Mouse (Mus musculus) hindbrain, embryonic 15.5 days (tissue): ENCODE measurements at regions not wholly inside any gene's neighbourhood (a gene's known extent, or its start where the extent isn't known, plus 50 kb on each side); places are given as distances from the start of the nearest gene placed in this dataset.

Experiments used
- ATAC-seq: fragments of 200-750 bp; cut with Nextera tagmentation; 2 replicates; pipeline ENCODE4 v1.8.0; 2017; ENCODE audit warnings: low read depth, moderate number of reproducible peaks, moderate TSS enrichment; ENCODE audit not compliant: low FRiP score
- H3K27ac ChIP-seq: fragments of 300-500 bp; sonication (generic); replicated peaks from 2 replicates; pipeline ENCODE4 v1.5.1; 2015; ENCODE audit warnings: mild to moderate bottlenecking, inconsistent platforms
- H3K27me3 ChIP-seq: fragments of 300-500 bp; sonication (generic); 2 replicates; pipeline ENCODE4 v1.6.1; 2015; ENCODE audit warnings: control low read depth, inconsistent platforms
- H3K36me3 ChIP-seq: fragments of 300-500 bp; sonication (generic); 2 replicates; pipeline ENCODE4 v1.6.1; 2015; ENCODE audit warnings: control low read depth, inconsistent platforms
- H3K4me1 ChIP-seq: fragments of 300-500 bp; sonication (generic); replicated peaks from 2 replicates; pipeline ENCODE4 v1.6.1; 2015; ENCODE audit warnings: control low read depth, inconsistent platforms
- H3K4me2 ChIP-seq: fragments of 300-500 bp; sonication (generic); 2 replicates; pipeline ENCODE4 v1.6.1; 2015; ENCODE audit warnings: moderate library complexity, mild to moderate bottlenecking, inconsistent platforms
- H3K4me3 ChIP-seq: fragments of 300-500 bp; sonication (generic); 2 replicates; pipeline ENCODE4 v1.5.1; 2015; ENCODE audit warnings: mild to moderate bottlenecking, inconsistent platforms
- H3K9ac ChIP-seq: fragments of 300-500 bp; sonication (generic); 2 replicates; pipeline ENCODE4 v1.6.1; 2015; ENCODE audit warnings: inconsistent platforms
- H3K9me3 ChIP-seq: fragments of 300-500 bp; sonication (generic); 2 replicates; pipeline ENCODE4 v1.6.1; 2016; ENCODE audit warnings: control low read depth, inconsistent platforms
- WGBS: fragments of 180-500 bp; shearing (Covaris S2); methylation state at CpG from one replicate; pipeline ENCODE4 v1.1.7; 2015; 5-methylcytosine and 5-hydroxymethylcytosine counted together

GRCm38 (mm10) chr1:194310373-194310772 lies 307.6 kb upstream of the Plxna2 start:
- no peaks in the 10 kb centered on the region for H3K9me3 ChIP-seq
- H3K9ac ChIP-seq, result no peak overlapping the region
- no peaks in the 10 kb centered on the region for H3K4me1 ChIP-seq
- WGBS, result 12% methylated on average over 2 of the region's 2 CpGs
- no peak overlapping the region for H3K27ac ChIP-seq
- no peaks in the 10 kb centered on the region for H3K27me3 ChIP-seq
- no peak overlapping the region for H3K4me2 ChIP-seq
- no peaks in the 10 kb centered on the region for H3K36me3 ChIP-seq
- ATAC-seq, result peak; percentile 45; the same call in 1 of the 2 replicates
- no peak overlapping the region for H3K4me3 ChIP-seq

GRCm38 (mm10) chr1:194308648-194309047 lies 309.4 kb upstream of the Plxna2 start:
- Histone ChIP-seq H3K4me3 (no peak overlapping the region), H3K27me3 (no peaks in the 10 kb centered on the region), H3K9ac (no peak overlapping the region), H3K4me1 (no peaks in the 10 kb centered on the region), H3K27ac (no peak overlapping the region), H3K9me3 (no peaks in the 10 kb centered on the region), H3K36me3 (no peaks in the 10 kb centered on the region), H3K4me2 (no peak overlapping the region)
- no peak for ATAC-seq
- 70% methylated on average over 3 of the region's 3 CpGs for WGBS

DNA sequence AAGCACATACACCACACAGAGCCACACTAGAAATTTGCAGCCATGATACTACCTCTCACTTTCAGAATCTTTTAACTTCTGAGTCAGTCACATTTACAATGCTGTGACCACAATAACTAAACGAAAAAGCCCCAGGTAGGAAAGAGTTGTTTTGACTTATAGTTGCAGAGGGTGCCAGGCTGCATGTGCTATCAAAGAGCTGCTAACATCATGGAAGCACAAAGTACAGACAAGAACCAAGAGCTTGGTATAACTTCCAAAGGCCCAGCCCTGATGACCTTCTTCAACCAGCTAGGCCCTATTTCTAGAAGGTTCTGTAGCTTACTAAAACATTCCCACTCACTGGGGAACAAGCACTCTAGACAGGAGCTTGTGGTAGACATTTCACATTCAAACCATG lies 314.1 kb upstream of the Plxna2 start:
- 65% methylated on average over 1 of the region's 1 CpGs for WGBS
- Histone ChIP-seq H3K4me1 (no peaks in the 10 kb centered on the region), H3K27ac (no peak overlapping the region), H3K27me3 (no peaks in the 10 kb centered on the region), H3K4me3 (no peak overlapping the region), H3K9ac (no peak overlapping the region), H3K9me3 (no peaks in the 10 kb centered on the region), H3K4me2 (no peak overlapping the region), H3K36me3 (no peaks in the 10 kb centered on the region)
- no peak for ATAC-seq

- Histone ChIP-seq H3K4me2 (no peak overlapping the region), H3K9ac (no peak overlapping the region), H3K9me3 (no peaks in the 10 kb centered on the region), H3K36me3 (no peaks in the 10 kb centered on the region), H3K4me1 (no peaks in the 10 kb centered on the region), H3K27me3 (no peaks in the 10 kb centered on the region), H3K27ac (no peak overlapping the region), H3K4me3 (no peak overlapping the region)
- ATAC-seq, result no peak
- 70% methylated on average over 1 of the region's 1 CpGs for WGBS
Observed at GRCm38 (mm10) chr1:194302775-194303174, 315.2 kb upstream of the Plxna2 start.

GRCm38 (mm10) chr1:194281941-194282340 lies 336.1 kb upstream of the Plxna2 start:
- Histone ChIP-seq H3K27me3 (no peaks in the 10 kb centered on the region), H3K9me3 (no peaks in the 10 kb centered on the region), H3K36me3 (no peaks in the 10 kb centered on the region), H3K4me2 (no peak overlapping the region), H3K4me3 (no peak overlapping the region), H3K9ac (no peak overlapping the region), H3K27ac (no peak overlapping the region), H3K4me1 (no peaks in the 10 kb centered on the region)
- 43% methylated on average over 3 of the region's 3 CpGs for WGBS
- no peak for ATAC-seq

- Histone ChIP-seq H3K27me3 (no peaks in the 10 kb centered on the region), H3K27ac (no peak overlapping the region), H3K4me3 (no peak overlapping the region), H3K9ac (no peak overlapping the region), H3K4me2 (no peak overlapping the region), H3K4me1 (no peaks in the 10 kb centered on the region), H3K36me3 (no peaks in the 10 kb centered on the region), H3K9me3 (no peaks in the 10 kb centered on the region)
- ATAC-seq, result no peak
Observed at GRCm38 (mm10) chr1:194268028-194268427, 350.0 kb upstream of the Plxna2 start.

DNA sequence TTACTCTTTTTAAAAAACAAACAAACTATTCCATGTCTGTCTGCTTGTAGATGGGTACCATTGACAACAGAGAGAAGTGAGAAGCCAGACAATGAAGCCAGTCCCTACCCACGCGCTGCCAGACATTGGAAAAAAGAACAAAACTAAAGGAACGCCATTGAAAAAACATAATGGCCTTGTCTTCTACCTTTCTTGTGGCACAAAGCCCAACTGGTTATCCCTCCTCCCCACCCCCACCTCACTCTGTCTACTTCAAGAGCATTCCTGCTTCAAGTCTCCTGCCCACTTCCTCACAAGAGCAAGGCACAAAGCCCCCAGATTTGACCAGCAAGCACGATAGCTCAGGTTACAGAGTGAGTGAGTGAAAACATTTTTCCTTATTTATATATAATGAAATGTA lies 355.6 kb upstream of the Plxna2 start:
- Histone ChIP-seq H3K9ac (no peak overlapping the region), H3K36me3 (no peaks in the 10 kb centered on the region), H3K9me3 (no peaks in the 10 kb centered on the region), H3K4me2 (no peak overlapping the region), H3K27me3 (no peaks in the 10 kb centered on the region), H3K4me3 (no peak overlapping the region), H3K4me1 (no peaks in the 10 kb centered on the region), H3K27ac (no peak overlapping the region)
- no peak for ATAC-seq
- 16% methylated on average over 4 of the region's 4 CpGs for WGBS

DNA sequence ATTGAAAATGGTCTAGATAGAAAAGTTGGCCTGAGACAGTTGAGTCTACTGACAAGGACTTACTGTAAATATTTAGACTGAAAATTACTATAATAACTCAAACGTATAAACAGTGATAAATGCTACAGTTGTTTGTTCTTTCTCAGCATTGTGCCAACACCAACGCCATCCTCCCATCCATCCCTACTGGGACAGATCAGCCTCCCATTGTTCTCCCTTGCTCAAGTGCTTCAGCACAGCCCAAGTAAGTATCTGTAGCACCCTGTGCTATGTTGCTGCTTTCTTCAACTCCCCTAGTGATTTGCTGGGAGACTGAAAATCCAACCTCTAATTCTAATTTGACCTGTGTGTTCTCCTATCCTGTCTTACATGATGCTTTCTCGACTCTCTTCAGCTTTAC lies 358.1 kb upstream of the Plxna2 start:
- Histone ChIP-seq H3K9me3 (no peaks in the 10 kb centered on the region), H3K27me3 (no peaks in the 10 kb centered on the region), H3K4me2 (no peak overlapping the region), H3K27ac (no peak overlapping the region), H3K4me3 (no peak overlapping the region), H3K4me1 (no peaks in the 10 kb centered on the region), H3K36me3 (no peaks in the 10 kb centered on the region), H3K9ac (no peak overlapping the region)
- 86% methylated on average over 3 of the region's 3 CpGs for WGBS
- no peak for ATAC-seq

GRCm38 (mm10) chr1:194244776-194245366 lies 373.1 kb upstream of the Plxna2 start:
- Histone ChIP-seq H3K4me3 (no peak overlapping the region), H3K9me3 (no peaks in the 10 kb centered on the region), H3K9ac (no peak overlapping the region), H3K4me1 (no peaks in the 10 kb centered on the region), H3K4me2 (no peak overlapping the region), H3K27me3 (no peaks in the 10 kb centered on the region), H3K36me3 (no peaks in the 10 kb centered on the region), H3K27ac (no peak overlapping the region)
- WGBS, result 0% methylated on average over 1 of the region's 1 CpGs
- ATAC-seq, result no peak

DNA sequence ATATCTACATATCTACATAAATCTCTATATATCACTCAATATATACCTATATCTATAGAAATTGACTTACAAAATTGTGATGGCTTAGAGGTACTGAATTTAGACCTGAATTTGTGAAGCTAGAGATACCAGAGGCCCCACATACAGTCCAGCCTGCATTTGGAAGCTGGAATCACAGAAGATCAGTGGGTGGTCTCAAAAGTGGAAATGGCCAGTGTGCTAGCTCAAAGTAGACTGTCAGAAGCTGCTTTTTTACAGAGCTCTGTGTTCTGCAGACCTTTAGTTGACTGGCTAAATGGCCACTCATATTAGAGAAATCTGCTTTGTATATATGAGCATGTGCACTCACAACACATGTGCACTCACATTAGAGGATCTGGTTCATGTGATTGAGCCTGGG lies 376.9 kb upstream of the Plxna2 start:
- no peaks in the 10 kb centered on the region for H3K27me3 ChIP-seq
- ATAC-seq, result no peak
- no peak overlapping the region for H3K4me2 ChIP-seq
- H3K4me1 ChIP-seq, result no peaks in the 10 kb centered on the region
- H3K27ac ChIP-seq, result no peak overlapping the region
- no peak overlapping the region for H3K4me3 ChIP-seq
- no peak overlapping the region for H3K9ac ChIP-seq
- no peaks in the 10 kb centered on the region for H3K9me3 ChIP-seq
- H3K36me3 ChIP-seq, result no peaks in the 10 kb centered on the region

DNA sequence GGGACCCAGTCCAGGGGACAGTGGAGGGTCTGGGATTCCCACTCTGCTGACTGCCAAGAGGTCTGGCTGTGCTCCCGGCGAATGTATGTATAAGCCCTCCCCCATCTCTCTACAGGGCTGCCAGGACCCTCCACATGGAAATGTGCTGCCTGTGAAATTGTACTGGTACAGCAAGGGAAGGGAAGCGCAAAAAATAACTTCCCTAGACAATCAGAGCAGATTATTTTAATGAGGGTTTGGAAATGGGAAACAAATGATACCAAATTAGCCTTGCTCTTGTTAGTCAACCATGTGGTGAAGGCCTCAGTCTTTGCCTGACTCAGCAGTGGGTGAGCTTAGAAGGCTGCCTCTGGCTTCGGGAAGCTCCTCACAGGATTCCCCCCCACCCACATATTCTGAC lies 386.8 kb upstream of the Plxna2 start:
- Histone ChIP-seq H3K27ac (peak overlapping the region; percentile 61), H3K36me3 (no peaks in the 10 kb centered on the region)
- ATAC-seq, result peak; percentile 87

GRCm38 (mm10) chr1:194226550-194227160 lies 391.4 kb upstream of the Plxna2 start:
- 11% methylated on average over 6 of the region's 6 CpGs for WGBS
- no peak overlapping the region for H3K9ac ChIP-seq
- H3K36me3 ChIP-seq, result no peaks in the 10 kb centered on the region
- no peaks in the 10 kb centered on the region for H3K9me3 ChIP-seq
- no peak overlapping the region for H3K4me3 ChIP-seq
- peaks cover 63% of the 10 kb centered on the region for H3K4me1 ChIP-seq
- 0 out of 2 replicates have a peak overlapping the region, but pooled peaks have one; percentile 15 for H3K4me2 ChIP-seq
- peak overlapping the region; percentile 68 for H3K27ac ChIP-seq
- H3K27me3 ChIP-seq, result no peaks in the 10 kb centered on the region
- no peak for ATAC-seq

More for the DNA sequence above, 386.8 kb upstream of the Plxna2 start:
- WGBS, result 24% methylated on average over 4 of the region's 4 CpGs
- H3K27me3 ChIP-seq, result no peaks in the 10 kb centered on the region
- no peak overlapping the region for H3K9ac ChIP-seq
- no peak overlapping the region for H3K4me2 ChIP-seq
- H3K9me3 ChIP-seq, result no peaks in the 10 kb centered on the region
- no peak overlapping the region for H3K4me3 ChIP-seq
- H3K4me1 ChIP-seq, result peaks cover 38% of the 10 kb centered on the region

- WGBS, result 6% methylated on average over 1 of the region's 1 CpGs
Observed at GRCm38 (mm10) chr1:194225786-194226185, 392.2 kb upstream of the Plxna2 start.

More at GRCm38 (mm10) chr1:194225786-194226185, 392.2 kb upstream of the Plxna2 start:
- H3K27ac ChIP-seq, result 0 out of 2 replicates have a peak overlapping the region, but pooled peaks have one; percentile 37
- no peak overlapping the region for H3K4me2 ChIP-seq
- H3K9ac ChIP-seq, result no peak overlapping the region
- no peaks in the 10 kb centered on the region for H3K9me3 ChIP-seq
- peaks cover 54% of the 10 kb centered on the region for H3K4me1 ChIP-seq
- ATAC-seq, result no peak
- H3K36me3 ChIP-seq, result no peaks in the 10 kb centered on the region
- no peaks in the 10 kb centered on the region for H3K27me3 ChIP-seq
- no peak overlapping the region for H3K4me3 ChIP-seq
